ENCODE assay signal across 8 mouse cellular contexts in the genomic region with DNA sequence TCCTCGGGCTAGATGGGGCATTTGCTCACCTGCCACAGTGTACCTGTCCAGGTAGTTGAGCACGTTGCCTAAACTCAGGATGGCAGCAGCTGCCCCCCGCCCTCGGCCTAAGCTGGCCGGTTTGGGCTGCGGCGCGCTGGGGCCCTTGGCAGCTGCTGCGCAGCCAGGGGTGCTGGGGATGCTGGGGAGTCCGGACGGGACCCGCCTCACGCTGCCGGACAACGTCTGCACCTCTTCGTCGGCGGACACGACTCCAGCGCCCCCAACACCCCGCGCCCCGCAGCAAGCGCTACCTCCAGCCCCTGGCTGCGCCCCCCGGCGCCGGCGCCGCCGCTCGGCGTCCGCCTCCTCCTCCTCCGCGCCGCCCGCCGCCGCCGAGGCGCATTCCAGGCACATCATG. TPM values are rescaled to one million over a fixed set of nuclear protein-coding genes. Genes with fewer than 3 reads are reported as not detected.
A peak's percentile ranks its signal among the peaks of the same experiment; 100 is the strongest.
DNase-seq lines count a peak whose midpoint lies in the region; ATAC-seq and TF ChIP-seq lines count a peak whose summit lies in the region.

No protein-coding gene starts in this region.

- peak overlapping the region; percentile 63 for H3K4me3 ChIP-seq in kidney, embryonic 16.5 days (ENCODE audit: low read length)
- peak overlapping the region; percentile 45 for H3K4me3 ChIP-seq in bone marrow macrophage, adult 2 months (ENCODE audit: insufficient read depth, low read length)
- peak overlapping the region; percentile 56 for H3K4me3 ChIP-seq in forebrain, embryonic 16.5 days (replicated peaks; ENCODE audit: low read length)
- peak overlapping the region; percentile 73 for H3K4me3 ChIP-seq in midbrain, embryonic 10.5 days

- peaks cover 22% of the 10 kb centered on the region for H3K27me3 ChIP-seq in kidney, embryonic 16.5 days (ENCODE audit: insufficient read depth, low read length)
- 0 out of 2 replicates have a peak, but pooled peaks cover 2% of the 10 kb centered on the region for H3K27me3 ChIP-seq in forebrain, embryonic 16.5 days (replicated peaks; ENCODE audit: control insufficient read depth, insufficient read depth, low read length)
- peaks cover 54% of the 10 kb centered on the region for H3K27me3 ChIP-seq in midbrain, embryonic 10.5 days (ENCODE audit: low read depth, poor library complexity, severe bottlenecking)

- under 1% methylated on average over 21 of the region's 42 CpGs for WGBS in kidney, embryonic 16.5 days
- 1% methylated on average over 36 of the region's 42 CpGs for WGBS in forebrain, embryonic 16.5 days
- 2% methylated on average over 42 of the region's 42 CpGs for WGBS in midbrain, embryonic 10.5 days

- no peak overlapping the region for H3K27ac ChIP-seq in kidney, embryonic 16.5 days (ENCODE audit: low read length)
- H3K27ac ChIP-seq in bone marrow macrophage, adult 2 months (ENCODE audit: insufficient read depth, low read depth, low read length): no peak overlapping the region
- peak overlapping the region; percentile 89 for H3K27ac ChIP-seq in forebrain, embryonic 16.5 days (ENCODE audit: low read length)
- H3K27ac ChIP-seq in midbrain, embryonic 10.5 days (replicated peaks): peak overlapping the region; percentile 76

- TF ChIP-seq POLR2A in bone marrow macrophage, adult 2 months (IDR thresholded peaks at IDR 0.05; ENCODE audit: borderline replicate concordance, low read depth, low read length): no peak

- no peaks in the 10 kb centered on the region for H3K9me3 ChIP-seq in kidney, embryonic 16.5 days (ENCODE audit: low read length)
- H3K9me3 ChIP-seq in forebrain, embryonic 16.5 days (ENCODE audit: control insufficient read depth, low read length): no peaks in the 10 kb centered on the region
- H3K9me3 ChIP-seq in midbrain, embryonic 10.5 days (replicated peaks): no peaks in the 10 kb centered on the region

- no peak for TF ChIP-seq CTCF in bone marrow macrophage, adult 2 months (IDR thresholded peaks at IDR 0.05; ENCODE audit: low read depth, low read length)

- DNase-seq in kidney, adult 9 months: no peak
- DNase-seq in midbrain, embryonic 10.5 days (ENCODE audit: low spot score): no peak
- no peak for DNase-seq in frontal cortex, postnatal 10 days (ENCODE audit: low spot score in 2 of 2)
- DNase-seq in cerebellum, adult 9-11 months: no peak
- no peak for DNase-seq in spleen, postnatal 4 days (ENCODE audit: low spot score in 2 of 2)

- peak overlapping the region; percentile 68 for H3K9ac ChIP-seq in kidney, embryonic 16.5 days (replicated peaks; ENCODE audit: low read length)
- peak overlapping the region; percentile 71 for H3K9ac ChIP-seq in forebrain, embryonic 16.5 days (replicated peaks; ENCODE audit: low read depth, low read length)

- ATAC-seq in kidney, embryonic 16.5 days (ENCODE audit: low FRiP score, low TSS enrichment): 0 out of 2 replicates have a peak, but pooled peaks have one; percentile 7
- ATAC-seq in forebrain, embryonic 16.5 days: peak; percentile 18

- peak overlapping the region; percentile 98 for H3K4me2 ChIP-seq in kidney, embryonic 16.5 days (replicated peaks; ENCODE audit: low read depth, low read length)
- H3K4me2 ChIP-seq in forebrain, embryonic 16.5 days (ENCODE audit: low read length): peak overlapping the region; percentile 61

- no peaks in the 10 kb centered on the region for H3K36me3 ChIP-seq in kidney, embryonic 16.5 days (ENCODE audit: insufficient read depth, low read length)
- H3K36me3 ChIP-seq in forebrain, embryonic 16.5 days (ENCODE audit: control insufficient read depth, insufficient read depth): no peaks in the 10 kb centered on the region
- no peaks in the 10 kb centered on the region for H3K36me3 ChIP-seq in midbrain, embryonic 10.5 days

- peaks cover 23% of the 10 kb centered on the region for H3K4me1 ChIP-seq in kidney, embryonic 16.5 days (ENCODE audit: insufficient read depth, low read length)
- no peaks in the 10 kb centered on the region for H3K4me1 ChIP-seq in bone marrow macrophage, adult 2 months (ENCODE audit: control insufficient read depth, insufficient read depth, low read length)
- H3K4me1 ChIP-seq in forebrain, embryonic 16.5 days (replicated peaks; ENCODE audit: control insufficient read depth, insufficient read depth, low read length): peaks cover 29% of the 10 kb centered on the region
- H3K4me1 ChIP-seq in midbrain, embryonic 10.5 days: peaks cover 51% of the 10 kb centered on the region

RNA-seq across cellular contexts. Expression of gene Spns2, which starts 0.3 kb away (rescaled TPM):
- polyA plus RNA-seq in kidney, embryonic 16.5 days (2015; fragmentation: Nextera tagmentation; extraction: Ambion mirVana): 2.5 and 3.3 TPM in 2 replicates
- polyA plus RNA-seq in bone marrow macrophage, adult 2 months (2012; ENCODE audit: insufficient read depth, insufficient read length, missing spikeins): not detected in 2 replicates
- 6.6 and 9.3 TPM in 2 replicates for polyA plus RNA-seq in forebrain, embryonic 16.5 days (2015; fragmentation: Nextera tagmentation; extraction: Ambion mirVana)
- polyA plus RNA-seq in midbrain, embryonic 10.5 days (2016; fragmentation: Nextera tagmentation; extraction: Ambion mirVana): 2.1 and 2.9 TPM in 2 replicates

RNA-seq across cellular contexts. Expression of gene Mybbp1a, which starts 48.2 kb away (rescaled TPM):
- polyA plus RNA-seq in kidney, embryonic 16.5 days (2015; fragmentation: Nextera tagmentation; extraction: Ambion mirVana): 175 and 177 TPM in 2 replicates
- 30.6 and 35.7 TPM in 2 replicates for polyA plus RNA-seq in bone marrow macrophage, adult 2 months (2012; ENCODE audit: insufficient read depth, insufficient read length, missing spikeins)
- polyA plus RNA-seq in forebrain, embryonic 16.5 days (2015; fragmentation: Nextera tagmentation; extraction: Ambion mirVana): 94.8 and 98.2 TPM in 2 replicates
- 192 and 236 TPM in 2 replicates for polyA plus RNA-seq in midbrain, embryonic 10.5 days (2016; fragmentation: Nextera tagmentation; extraction: Ambion mirVana)

RNA-seq across cellular contexts. Expression of gene Ggt6, which starts 54.1 kb away (rescaled TPM):
- polyA plus RNA-seq in kidney, embryonic 16.5 days (2015; fragmentation: Nextera tagmentation; extraction: Ambion mirVana): 1.6 and 2.2 TPM in 2 replicates
- not detected in 2 replicates for polyA plus RNA-seq in bone marrow macrophage, adult 2 months (2012; ENCODE audit: insufficient read depth, insufficient read length, missing spikeins)
- not detected in 2 replicates for polyA plus RNA-seq in forebrain, embryonic 16.5 days (2015; fragmentation: Nextera tagmentation; extraction: Ambion mirVana)
- not detected in 2 replicates for polyA plus RNA-seq in midbrain, embryonic 10.5 days (2016; fragmentation: Nextera tagmentation; extraction: Ambion mirVana)

Comparison
In these comparisons a context has a peak if more than half of its experiments do, and no peak if none do; other contexts are left out.
1. H3K27ac ChIP-seq: peak in forebrain, embryonic 16.5 days (single experiment) and midbrain, embryonic 10.5 days (single experiment); none in kidney, embryonic 16.5 days (single experiment) and bone marrow macrophage, adult 2 months (single experiment).
2. Peak in every context shown above with its lines, with median percentiles within 50 percentile points of each other: H3K4me3 ChIP-seq.